Mouse (Mus musculus) erythroblast, embryonic 14.5 days (primary cell): ENCODE data around the gene Icos.

Source experiments
- GATA1 ChIP-seq: IDR thresholded peaks from 2 replicates; pipeline ENCODE4 v1.6.1; 2012; ENCODE audit warnings: low read length, inconsistent platforms, mixed read lengths
- TAL1 ChIP-seq: IDR thresholded peaks from 3 replicates; pipeline ENCODE4 v1.6.1; 2012; ENCODE audit warnings: low read length, inconsistent platforms, mixed read lengths

DNA sequence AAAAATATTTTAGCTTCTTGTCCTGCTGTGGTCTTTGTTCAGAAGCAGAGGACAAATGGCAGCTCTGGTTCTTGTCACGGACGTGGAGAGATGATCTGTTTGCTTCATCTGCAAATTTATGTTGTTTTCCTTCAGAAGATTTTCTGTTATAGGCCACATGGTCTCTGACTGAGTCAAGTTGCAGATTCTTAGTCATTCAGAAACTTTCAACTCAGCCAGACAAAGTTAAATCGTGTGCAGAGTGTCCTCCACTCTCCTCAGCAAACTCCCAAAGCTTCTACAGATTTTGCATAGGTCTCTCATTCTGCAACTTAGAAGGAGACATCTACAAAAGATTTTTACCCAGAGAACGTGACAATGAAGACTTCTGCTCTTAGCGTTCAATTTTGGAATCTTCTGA, 49.0 kb downstream of the Icos start:
- no peak for TF ChIP-seq GATA1
- TF ChIP-seq TAL1: no peak
